Mouse (Mus musculus) embryonic facial prominence, embryonic 14.5 days (tissue): Measurements from ENCODE around the gene Sdf4. TPM values are rescaled to one million over a fixed set of nuclear protein-coding genes. Genes with fewer than 3 reads are reported as not detected.

Experiments used
- ATAC-seq: fragments of 200-750 bp; cut with Nextera tagmentation; 2 replicates; pipeline ENCODE4 v1.8.0; 2017; ENCODE audit warnings: low read depth, moderate number of reproducible peaks, moderate TSS enrichment
- DNase-seq: peaks from one replicate; pipeline ENCODE4 v3.0.0-alpha.2; 2015; ENCODE audit warnings: low spot score
- H3K27ac ChIP-seq: fragments of 300-500 bp; sonication (generic); replicated peaks from 2 replicates; pipeline ENCODE4 v1.5.1; 2014; ENCODE audit warnings: low read depth, mild to moderate bottlenecking, low read length, moderate library complexity
- H3K27me3 ChIP-seq: fragments of 300-500 bp; sonication (generic); replicated peaks from 2 replicates; pipeline ENCODE4 v1.6.1; 2014; ENCODE audit warnings: low read length; ENCODE audit not compliant: control insufficient read depth, insufficient read depth
- H3K36me3 ChIP-seq: fragments of 300-500 bp; sonication (generic); 2 replicates; pipeline ENCODE4 v1.6.1; 2014; ENCODE audit warnings: low read length, mixed read lengths; ENCODE audit not compliant: control insufficient read depth, insufficient read depth
- H3K4me1 ChIP-seq: fragments of 300-500 bp; sonication (generic); 2 replicates; pipeline ENCODE4 v1.6.1; 2014; ENCODE audit warnings: antibody characterized with exemption, low read length; ENCODE audit not compliant: control insufficient read depth, insufficient read depth
- H3K4me2 ChIP-seq: fragments of 300-500 bp; sonication (generic); 2 replicates; pipeline ENCODE4 v1.6.1; 2014; ENCODE audit warnings: low read depth, mild to moderate bottlenecking, low read length, moderate library complexity, mixed read lengths
- H3K4me3 ChIP-seq: fragments of 300-500 bp; sonication (generic); 2 replicates; pipeline ENCODE4 v1.5.1; 2014; ENCODE audit warnings: low read depth, mild to moderate bottlenecking, low read length
- H3K9ac ChIP-seq: fragments of 300-500 bp; sonication (generic); 2 replicates; pipeline ENCODE4 v1.6.1; 2014; ENCODE audit warnings: low read depth, mild to moderate bottlenecking, low read length, moderate library complexity, mixed read lengths
- H3K9me3 ChIP-seq: fragments of 300-500 bp; sonication (generic); 2 replicates; pipeline ENCODE4 v1.6.1; 2016; ENCODE audit warnings: low read length; ENCODE audit not compliant: control insufficient read depth
- WGBS: fragments of 180-500 bp; shearing (Covaris S2); extraction: QIAGEN DNeasy Blood & Tissue Kit; methylation state at CpG from one replicate; pipeline ENCODE4 v1.1.7; 2014; 5-methylcytosine and 5-hydroxymethylcytosine counted together
- polyA plus RNA-seq: library from polyadenylated mRNA; unstranded; fragments of >200 nt; fragmentation: Nextera tagmentation; extraction: Ambion mirVana; gene quantifications from 2 replicates; pipeline ENCODE4 v1.2.1, GENCODE M21; 2014

The Sdf4 gene
- polyA plus RNA-seq, 1 experiment from 2014 or later = 164 TPM

DNA sequence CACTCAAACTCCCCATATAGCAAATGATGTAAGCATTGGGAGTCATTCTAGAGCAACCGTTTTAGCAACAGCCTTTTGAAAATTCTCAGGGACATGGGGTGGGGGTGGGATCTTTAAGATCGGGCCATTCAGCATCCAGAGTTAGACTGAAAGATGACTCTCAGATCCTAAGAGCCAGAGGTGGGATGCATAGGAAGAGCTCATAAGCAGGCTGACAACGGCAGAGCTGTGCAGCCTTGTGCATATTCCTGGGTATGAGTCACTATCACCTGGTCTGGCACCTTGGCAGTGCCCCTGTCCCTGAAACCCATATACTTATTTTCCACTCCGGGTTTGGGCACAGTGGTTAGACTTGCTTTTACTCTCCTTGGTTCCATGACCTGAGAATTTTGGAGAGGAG, 60.4 kb downstream of the Sdf4 start:
- no peaks in the 10 kb centered on the region for H3K4me1 ChIP-seq
- H3K9me3 ChIP-seq = no peaks in the 10 kb centered on the region
- H3K9ac ChIP-seq = no peak overlapping the region
- 63% methylated on average over 4 of the region's 4 CpGs for WGBS
- H3K4me2 ChIP-seq = no peak overlapping the region
- ATAC-seq (no peak), DNase-seq (no peak)
- no peak overlapping the region for H3K4me3 ChIP-seq
- no peaks in the 10 kb centered on the region for H3K27me3 ChIP-seq
- no peak overlapping the region for H3K27ac ChIP-seq
- no peaks in the 10 kb centered on the region for H3K36me3 ChIP-seq

DNA sequence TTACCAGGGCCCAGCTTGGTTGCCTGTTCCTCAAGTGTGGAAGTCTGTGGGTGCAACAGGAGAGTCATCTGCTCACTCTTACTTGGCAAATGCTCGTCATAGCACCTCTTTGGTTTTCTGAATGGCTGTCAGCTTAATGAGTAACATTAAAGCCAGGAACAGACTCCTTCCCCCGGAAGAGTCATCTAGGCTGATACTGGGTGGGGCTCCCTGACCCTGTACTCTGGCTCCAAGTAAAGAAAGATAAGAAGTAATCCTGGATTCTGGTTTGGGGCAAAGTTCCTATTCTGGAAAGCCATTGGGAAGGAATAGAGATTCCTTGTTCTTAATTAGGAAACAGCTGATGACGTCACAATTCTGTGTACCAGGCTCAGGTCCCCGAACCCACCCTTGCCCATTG, 61.5 kb downstream of the Sdf4 start:
- WGBS = 79% methylated on average over 4 of the region's 4 CpGs

DNA sequence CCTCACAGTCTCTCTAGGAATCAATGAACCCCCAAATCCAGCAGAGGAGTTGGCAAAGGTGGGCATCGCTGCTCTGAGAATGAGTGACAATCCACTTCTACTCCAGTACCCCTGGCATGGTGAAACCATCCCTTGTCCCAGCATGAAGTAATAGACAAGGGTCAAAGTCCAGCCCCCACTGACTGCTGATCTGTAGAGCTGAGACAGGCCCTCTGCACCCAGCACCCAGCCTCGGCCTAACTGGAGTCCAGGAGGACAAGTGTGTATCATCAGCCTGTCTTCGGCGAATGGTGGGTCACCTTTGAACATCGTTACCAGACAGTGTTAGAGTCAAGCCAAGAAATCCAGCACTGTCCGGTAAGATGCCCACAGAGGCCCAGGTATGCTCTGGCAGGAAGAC, 61.9 kb downstream of the Sdf4 start:
- Histone ChIP-seq H3K4me2 (no peak overlapping the region), H3K9ac (no peak overlapping the region), H3K4me3 (no peak overlapping the region), H3K27me3 (no peaks in the 10 kb centered on the region), H3K4me1 (no peaks in the 10 kb centered on the region), H3K9me3 (no peaks in the 10 kb centered on the region), H3K27ac (no peak overlapping the region), H3K36me3 (no peaks in the 10 kb centered on the region)
- WGBS = 95% methylated on average over 6 of the region's 6 CpGs
- no peak for DNase-seq
- no peak for ATAC-seq

More for the DNA sequence above, 61.5 kb downstream of the Sdf4 start:
- Histone ChIP-seq H3K27me3 (no peaks in the 10 kb centered on the region), H3K4me3 (no peak overlapping the region), H3K9me3 (no peaks in the 10 kb centered on the region), H3K36me3 (no peaks in the 10 kb centered on the region), H3K4me1 (no peaks in the 10 kb centered on the region), H3K27ac (no peak overlapping the region), H3K4me2 (no peak overlapping the region), H3K9ac (no peak overlapping the region)
- no peak for ATAC-seq
- DNase-seq = no peak

DNA sequence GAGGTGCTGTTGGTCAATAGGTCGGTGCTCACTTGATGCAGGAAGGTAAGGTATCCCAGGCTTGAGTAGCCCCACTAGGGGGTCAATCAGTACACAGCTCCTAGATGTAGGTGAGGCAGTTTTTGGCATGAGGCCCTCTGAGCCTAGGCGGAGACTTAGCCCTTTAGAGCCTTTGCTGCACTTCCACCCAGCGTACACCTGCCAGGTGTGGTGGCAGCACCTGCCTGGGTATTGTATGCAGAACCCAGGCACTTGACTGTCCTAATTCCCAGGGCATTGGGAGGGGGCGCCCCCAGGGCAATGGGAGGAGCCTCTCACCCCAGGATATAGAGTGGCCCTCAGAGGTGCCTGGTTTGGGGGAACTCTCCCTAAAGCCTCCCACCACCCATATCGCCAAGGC, 62.5 kb downstream of the Sdf4 start:
- H3K9ac ChIP-seq = no peak overlapping the region
- peak overlapping the region; percentile 47; the same call in 1 of the 2 replicates for H3K4me2 ChIP-seq
- H3K27me3 ChIP-seq = no peaks in the 10 kb centered on the region
- H3K27ac ChIP-seq = no peak overlapping the region
- H3K36me3 ChIP-seq = no peaks in the 10 kb centered on the region
- ATAC-seq (no peak), DNase-seq (no peak)
- H3K4me1 ChIP-seq = no peaks in the 10 kb centered on the region
- no peaks in the 10 kb centered on the region for H3K9me3 ChIP-seq
- no peak overlapping the region for H3K4me3 ChIP-seq
- 92% methylated on average over 5 of the region's 5 CpGs for WGBS

DNA sequence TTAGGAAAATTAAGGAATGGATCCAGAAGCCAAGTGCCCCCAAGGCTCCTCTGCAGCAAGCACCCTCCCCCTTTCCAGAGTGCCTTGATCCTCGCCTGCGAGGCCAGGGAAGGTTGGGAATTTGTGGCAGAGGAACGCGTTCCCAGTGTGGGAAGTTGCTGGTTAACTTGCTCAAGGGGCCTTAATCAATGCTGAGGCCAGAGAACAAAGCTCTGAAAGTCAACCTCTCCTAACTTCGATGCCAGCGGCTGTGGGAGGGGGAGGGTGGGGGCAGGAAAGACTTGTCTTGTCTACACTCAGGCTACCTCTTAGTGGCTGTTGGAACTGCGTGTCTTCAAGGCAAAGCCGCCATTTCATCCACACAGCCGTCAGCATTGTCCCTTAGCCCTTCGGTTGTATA, 65.0 kb downstream of the Sdf4 start:
- WGBS = 42% methylated on average over 10 of the region's 10 CpGs
- peak overlapping the region; percentile 47 for H3K4me2 ChIP-seq
- no peak for ATAC-seq
- H3K36me3 ChIP-seq = no peaks in the 10 kb centered on the region
- H3K27me3 ChIP-seq = no peaks in the 10 kb centered on the region
- peak overlapping the region; percentile 37 for H3K4me3 ChIP-seq
- no peaks in the 10 kb centered on the region for H3K9me3 ChIP-seq
- peak overlapping the region; percentile 52 for H3K9ac ChIP-seq
- no peaks in the 10 kb centered on the region for H3K4me1 ChIP-seq
- peak overlapping the region; percentile 58; the same call in 1 of the 2 replicates for H3K27ac ChIP-seq
- no peak for DNase-seq

DNA sequence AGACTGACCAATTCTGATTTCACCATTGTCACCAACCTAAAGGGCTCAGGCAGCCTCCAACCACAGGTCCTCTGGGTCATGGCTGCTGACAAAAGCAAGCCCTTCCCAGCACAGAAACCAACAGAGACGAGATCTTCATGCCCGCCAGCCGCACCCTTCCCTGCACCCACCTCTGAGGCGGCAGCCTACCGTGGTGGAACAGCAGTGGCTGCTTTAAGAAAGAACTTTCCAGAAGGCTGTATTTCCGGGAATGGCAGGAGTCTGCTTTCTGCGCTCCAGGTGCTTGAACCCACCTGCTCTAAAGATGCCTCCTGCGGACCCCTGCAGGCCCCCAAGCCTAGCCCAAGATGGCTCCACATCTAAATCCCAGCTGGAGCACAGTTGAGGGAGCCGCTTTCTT, 66.2 kb downstream of the Sdf4 start:
- ATAC-seq (no peak), DNase-seq (no peak)
- H3K27ac ChIP-seq = peak overlapping the region; percentile 86
- no peaks in the 10 kb centered on the region for H3K9me3 ChIP-seq
- no peaks in the 10 kb centered on the region for H3K36me3 ChIP-seq
- H3K4me3 ChIP-seq = peak overlapping the region; percentile 37
- 70% methylated on average over 9 of the region's 9 CpGs for WGBS
- no peaks in the 10 kb centered on the region for H3K4me1 ChIP-seq
- no peaks in the 10 kb centered on the region for H3K27me3 ChIP-seq
- peak overlapping the region; percentile 47 for H3K4me2 ChIP-seq
- peak overlapping the region; percentile 55 for H3K9ac ChIP-seq

DNA sequence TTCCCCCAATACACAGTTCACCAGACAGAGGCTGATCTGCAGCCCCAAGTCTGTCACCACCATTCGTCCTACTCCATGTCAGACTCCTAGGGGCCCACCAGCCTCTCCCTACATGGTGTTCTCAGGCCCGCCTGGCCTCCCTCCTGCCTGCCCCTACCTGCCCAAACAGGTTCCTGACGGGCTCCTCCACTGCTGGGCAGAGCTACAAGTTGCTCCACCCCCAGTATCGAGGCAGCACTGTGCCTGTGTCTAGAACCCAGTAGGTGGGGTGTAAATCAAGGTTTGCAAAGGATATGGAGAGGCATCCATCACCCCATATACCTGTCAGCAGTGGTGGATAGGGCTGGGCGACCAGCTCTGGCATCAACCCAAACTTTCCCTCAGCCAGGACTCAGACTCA, 66.6 kb downstream of the Sdf4 start, which contains the start of gene Ttll10:
Ttll10 (minus strand) TSS at position 154 of the 400 bp plus-strand sequence.
- Histone ChIP-seq H3K27me3 (no peaks in the 10 kb centered on the region), H3K4me2 (peak within 1 kb of the TSS; percentile 47), H3K9me3 (no peaks in the 10 kb centered on the region), H3K4me1 (no peaks in the 10 kb centered on the region; the same call in 1 of the 2 replicates), H3K27ac (peak within 1 kb of the TSS; percentile 86), H3K9ac (peak within 1 kb of the TSS; percentile 55), H3K36me3 (no peaks in the 10 kb centered on the region), H3K4me3 (peak within 1 kb of the TSS; percentile 37)
- DNase-seq (peak; percentile 82), ATAC-seq (peak; percentile 85)
- 43% methylated on average over 5 of the region's 5 CpGs for WGBS

DNA sequence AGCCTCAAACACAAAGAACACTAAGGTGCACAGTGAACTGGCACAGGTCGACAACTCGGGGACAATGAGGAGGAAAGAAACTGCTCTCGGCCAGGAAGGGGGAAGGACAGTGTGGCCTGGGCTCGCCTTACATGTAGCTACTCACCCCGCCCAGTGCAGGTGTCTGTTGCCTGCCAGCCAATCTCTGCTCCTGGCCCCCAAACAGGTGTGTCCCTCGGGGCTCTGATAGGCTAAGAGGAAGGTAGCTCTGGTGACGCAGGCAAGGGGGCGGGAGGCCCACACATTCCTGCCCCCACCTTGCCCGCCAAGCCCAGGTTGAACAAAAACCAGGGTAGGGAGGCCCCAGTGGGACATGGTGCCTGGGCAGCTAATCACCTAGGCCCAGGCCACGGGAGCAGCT, 67.0 kb downstream of the Sdf4 start:
- peak overlapping the region; percentile 37 for H3K4me3 ChIP-seq
- DNase-seq (peak; percentile 95), ATAC-seq (peak; percentile 96)
- H3K4me2 ChIP-seq = peak overlapping the region; percentile 36
- H3K4me1 ChIP-seq = no peaks in the 10 kb centered on the region; the same call in 1 of the 2 replicates
- peak overlapping the region; percentile 86 for H3K27ac ChIP-seq
- H3K27me3 ChIP-seq = no peaks in the 10 kb centered on the region
- no peaks in the 10 kb centered on the region for H3K9me3 ChIP-seq
- peak overlapping the region; percentile 55 for H3K9ac ChIP-seq
- WGBS = 27% methylated on average over 9 of the region's 10 CpGs
- no peaks in the 10 kb centered on the region for H3K36me3 ChIP-seq
